Mouse (Mus musculus) hindbrain, embryonic 14.5 days (tissue): ENCODE results near the gene Map4k5. TPM values are rescaled to one million over a fixed set of nuclear protein-coding genes. Genes with fewer than 3 reads are reported as not detected.

Source experiments
- ATAC-seq: fragments of 200-750 bp; cut with Nextera tagmentation; 2 replicates; pipeline ENCODE4 v1.8.0; 2017; ENCODE audit warnings: moderate number of reproducible peaks, mild to moderate bottlenecking, moderate TSS enrichment, moderate library complexity; ENCODE audit not compliant: low FRiP score
- DNase-seq: peaks from one replicate; pipeline ENCODE4 v3.0.0-alpha.2; 2015; ENCODE audit warnings: low spot score
- H3K27ac ChIP-seq: fragments of 300-500 bp; sonication (generic); 2 replicates; pipeline ENCODE4 v1.5.1; 2014; ENCODE audit warnings: mild to moderate bottlenecking, moderate library complexity
- H3K27me3 ChIP-seq: fragments of 300-500 bp; sonication (generic); 2 replicates; pipeline ENCODE4 v1.6.1; 2014; ENCODE audit warnings: mild to moderate bottlenecking, low read length, mixed read lengths; ENCODE audit not compliant: control insufficient read depth, insufficient read depth
- H3K36me3 ChIP-seq: fragments of 300-500 bp; sonication (generic); replicated peaks from 2 replicates; pipeline ENCODE4 v1.6.1; 2014; ENCODE audit not compliant: control insufficient read depth, insufficient read depth
- H3K4me1 ChIP-seq: fragments of 300-500 bp; sonication (generic); replicated peaks from 2 replicates; pipeline ENCODE4 v1.6.1; 2014; ENCODE audit warnings: antibody characterized with exemption, low read length, mixed read lengths; ENCODE audit not compliant: control insufficient read depth, insufficient read depth
- H3K4me2 ChIP-seq: fragments of 300-500 bp; sonication (generic); replicated peaks from 2 replicates; pipeline ENCODE4 v1.6.1; 2014; ENCODE audit warnings: mild to moderate bottlenecking, moderate library complexity
- H3K4me3 ChIP-seq: fragments of 300-500 bp; sonication (generic); replicated peaks from 2 replicates; pipeline ENCODE4 v1.5.1; 2014; ENCODE audit warnings: mild to moderate bottlenecking, low read length
- H3K9ac ChIP-seq: fragments of 300-500 bp; sonication (generic); 2 replicates; pipeline ENCODE4 v1.6.1; 2014
- H3K9me3 ChIP-seq: fragments of 300-500 bp; sonication (generic); 2 replicates; pipeline ENCODE4 v1.6.1; 2016; ENCODE audit warnings: low read length; ENCODE audit not compliant: control insufficient read depth
- WGBS: fragments of 180-500 bp; shearing (Covaris S2); extraction: QIAGEN DNeasy Blood & Tissue Kit; methylation state at CpG from one replicate; pipeline ENCODE4 v1.1.7; 2014; 5-methylcytosine and 5-hydroxymethylcytosine counted together
- polyA plus RNA-seq: library from polyadenylated mRNA; unstranded; fragments of >200 nt; fragmentation: Nextera tagmentation; extraction: Ambion mirVana; gene quantifications from 2 replicates; pipeline ENCODE4 v1.2.1, GENCODE M21; 2014

Map4k5 gene
- polyA plus RNA-seq, 1 experiment from 2014 or later = 37.7 TPM

DNA sequence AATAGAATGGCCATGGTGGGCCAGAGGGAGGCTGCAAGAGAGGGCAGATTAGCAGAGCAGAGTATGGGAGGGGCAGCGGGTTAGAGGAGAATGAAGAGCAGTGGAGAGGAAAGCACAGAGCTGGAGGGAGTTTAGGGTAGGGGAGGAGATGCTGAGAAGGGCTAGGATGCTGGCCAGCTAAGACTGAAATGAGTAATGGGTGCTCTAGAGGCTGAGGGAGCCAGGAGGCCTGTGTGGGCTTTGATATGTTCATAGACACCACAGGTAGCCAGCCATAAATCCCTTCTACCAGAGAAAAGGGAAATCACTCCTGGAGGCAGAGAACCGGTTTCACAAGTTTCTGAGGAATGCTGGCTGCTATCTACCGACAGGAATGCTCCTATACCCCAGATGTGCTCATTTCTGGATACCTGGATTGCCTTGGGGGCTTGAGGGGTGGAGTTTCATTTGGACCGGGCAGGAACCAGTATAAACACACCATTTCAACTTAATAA is 13.8 kb downstream of the Map4k5 start:
- ATAC-seq (no peak), DNase-seq (no peak)
- Histone ChIP-seq H3K9me3 (no peaks in the 10 kb centered on the region), H3K4me1 (peaks cover 8% of the 10 kb centered on the region; the same call in 1 of the 2 replicates), H3K27me3 (no peaks in the 10 kb centered on the region), H3K4me2 (no peak overlapping the region), H3K9ac (no peak overlapping the region), H3K27ac (no peak overlapping the region), H3K4me3 (no peak overlapping the region), H3K36me3 (no peaks in the 10 kb centered on the region)
- WGBS = 10% methylated on average over 4 of the region's 4 CpGs

- Histone ChIP-seq H3K27ac (no peak overlapping the region), H3K36me3 (no peaks in the 10 kb centered on the region), H3K4me1 (peaks cover 8% of the 10 kb centered on the region; the same call in 1 of the 2 replicates), H3K9me3 (no peaks in the 10 kb centered on the region), H3K4me2 (no peak overlapping the region), H3K4me3 (no peak overlapping the region), H3K27me3 (no peaks in the 10 kb centered on the region), H3K9ac (no peak overlapping the region)
- DNase-seq = no peak
- ATAC-seq = no peak
- 88% methylated on average over 9 of the region's 9 CpGs for WGBS
Measured at GRCm38 (mm10) chr12:69877842-69878363, 15.1 kb downstream of the Map4k5 start.

GRCm38 (mm10) chr12:69871632-69872031 is 21.4 kb downstream of the Map4k5 start:
- Histone ChIP-seq H3K9ac (no peak overlapping the region), H3K27me3 (no peaks in the 10 kb centered on the region), H3K4me2 (no peak overlapping the region), H3K4me3 (no peak overlapping the region), H3K36me3 (peaks cover 17% of the 10 kb centered on the region), H3K4me1 (no peaks in the 10 kb centered on the region), H3K9me3 (no peaks in the 10 kb centered on the region), H3K27ac (no peak overlapping the region)
- DNase-seq (no peak), ATAC-seq (no peak)
- over 99% methylated on average over 5 of the region's 5 CpGs for WGBS

- ATAC-seq = no peak
- WGBS = 90% methylated on average over 5 of the region's 5 CpGs
Measured at GRCm38 (mm10) chr12:69867338-69867737, 25.7 kb downstream of the Map4k5 start.

DNA sequence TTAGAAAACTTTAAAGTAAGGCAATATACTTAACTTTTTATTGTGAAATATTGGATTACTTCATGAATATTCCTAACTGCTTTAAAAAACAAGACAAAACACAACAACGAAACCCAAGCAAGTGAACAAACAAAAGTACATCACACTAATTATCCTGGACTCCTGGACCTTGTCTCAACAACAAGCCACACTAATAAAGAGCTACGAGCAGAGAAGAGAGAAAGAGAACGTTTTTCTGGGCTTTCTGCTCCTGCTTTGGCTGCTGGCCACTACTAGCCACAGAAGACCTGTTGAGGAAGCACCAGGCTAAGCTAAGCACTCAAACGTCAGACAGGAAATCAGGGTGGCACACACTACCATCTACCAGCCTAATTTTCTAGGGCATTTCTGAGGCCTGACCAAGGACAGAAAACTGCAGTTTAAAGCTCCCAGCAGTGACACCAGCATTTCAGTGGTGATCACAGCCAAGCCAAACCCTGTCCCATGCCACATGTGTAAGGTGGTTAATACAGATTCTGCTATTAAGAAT is 28.8 kb downstream of the Map4k5 start:
- WGBS = 60% methylated on average over 4 of the region's 4 CpGs
- H3K36me3 ChIP-seq = peaks cover 4% of the 10 kb centered on the region; the same call in 1 of the 2 replicates
- no peak overlapping the region for H3K4me2 ChIP-seq
- ATAC-seq (no peak), DNase-seq (no peak)
- H3K4me1 ChIP-seq = no peaks in the 10 kb centered on the region
- H3K9ac ChIP-seq = no peak overlapping the region
- H3K4me3 ChIP-seq = no peak overlapping the region
- H3K27ac ChIP-seq = no peak overlapping the region
- no peaks in the 10 kb centered on the region for H3K9me3 ChIP-seq
- H3K27me3 ChIP-seq = no peaks in the 10 kb centered on the region

More at GRCm38 (mm10) chr12:69867338-69867737, 25.7 kb downstream of the Map4k5 start:
- no peak overlapping the region for H3K4me3 ChIP-seq
- no peaks in the 10 kb centered on the region for H3K27me3 ChIP-seq
- DNase-seq = no peak
- no peaks in the 10 kb centered on the region for H3K4me1 ChIP-seq
- H3K9me3 ChIP-seq = no peaks in the 10 kb centered on the region
- H3K9ac ChIP-seq = no peak overlapping the region
- H3K4me2 ChIP-seq = no peak overlapping the region
- H3K36me3 ChIP-seq = peaks cover 21% of the 10 kb centered on the region
- no peak overlapping the region for H3K27ac ChIP-seq

DNA sequence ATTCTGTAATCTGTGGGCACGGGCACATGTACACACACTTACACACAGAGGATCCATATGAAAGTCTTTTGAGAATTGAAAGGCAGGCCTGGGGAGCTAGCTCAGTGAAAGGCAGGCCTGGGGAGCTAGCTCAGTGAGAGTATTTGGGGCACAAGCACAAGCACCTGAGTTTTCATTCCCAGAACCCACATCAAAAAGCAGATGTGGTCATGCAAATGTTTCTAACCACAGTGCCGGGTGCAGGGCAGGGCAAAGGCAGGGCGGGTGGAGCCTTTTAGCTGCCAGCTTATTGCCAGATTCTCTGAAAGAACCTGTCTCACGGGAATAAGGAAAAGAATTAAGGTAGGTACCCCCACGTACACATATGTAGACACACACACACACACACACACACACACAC is 29.5 kb downstream of the Map4k5 start:
- H3K36me3 ChIP-seq = peaks cover 4% of the 10 kb centered on the region; the same call in 1 of the 2 replicates
- WGBS = 87% methylated on average over 5 of the region's 5 CpGs
- no peaks in the 10 kb centered on the region for H3K27me3 ChIP-seq
- no peak for DNase-seq
- no peak for ATAC-seq
- no peak overlapping the region for H3K4me3 ChIP-seq
- H3K9ac ChIP-seq = no peak overlapping the region
- H3K4me2 ChIP-seq = no peak overlapping the region
- no peak overlapping the region for H3K27ac ChIP-seq
- no peaks in the 10 kb centered on the region for H3K9me3 ChIP-seq
- H3K4me1 ChIP-seq = no peaks in the 10 kb centered on the region

DNA sequence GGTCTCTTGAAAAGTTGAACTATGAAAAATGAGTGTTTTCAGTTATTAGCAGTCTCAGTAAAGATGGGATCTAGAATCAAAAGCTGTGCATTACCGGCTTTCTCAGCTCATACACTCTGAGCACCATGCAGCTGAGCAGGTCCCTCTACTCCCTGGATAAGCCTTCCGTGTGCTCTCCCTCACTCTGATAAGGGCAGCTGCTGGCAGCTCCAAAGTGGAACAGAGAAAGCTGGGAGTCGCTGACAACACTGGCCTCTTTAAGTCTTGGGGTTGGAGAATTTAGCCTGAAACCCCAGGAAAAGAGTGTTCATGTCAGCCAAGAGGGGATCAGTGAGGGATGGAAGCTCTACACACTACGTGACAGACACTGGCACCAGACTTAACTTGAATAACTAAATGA is 34.2 kb downstream of the Map4k5 start:
- 92% methylated on average over 4 of the region's 4 CpGs for WGBS
- Histone ChIP-seq H3K9ac (no peak overlapping the region), H3K27ac (no peak overlapping the region), H3K36me3 (peaks cover 18% of the 10 kb centered on the region), H3K4me2 (no peak overlapping the region), H3K9me3 (no peaks in the 10 kb centered on the region), H3K4me1 (no peaks in the 10 kb centered on the region), H3K27me3 (no peaks in the 10 kb centered on the region), H3K4me3 (no peak overlapping the region)
- DNase-seq (no peak), ATAC-seq (no peak)

DNA sequence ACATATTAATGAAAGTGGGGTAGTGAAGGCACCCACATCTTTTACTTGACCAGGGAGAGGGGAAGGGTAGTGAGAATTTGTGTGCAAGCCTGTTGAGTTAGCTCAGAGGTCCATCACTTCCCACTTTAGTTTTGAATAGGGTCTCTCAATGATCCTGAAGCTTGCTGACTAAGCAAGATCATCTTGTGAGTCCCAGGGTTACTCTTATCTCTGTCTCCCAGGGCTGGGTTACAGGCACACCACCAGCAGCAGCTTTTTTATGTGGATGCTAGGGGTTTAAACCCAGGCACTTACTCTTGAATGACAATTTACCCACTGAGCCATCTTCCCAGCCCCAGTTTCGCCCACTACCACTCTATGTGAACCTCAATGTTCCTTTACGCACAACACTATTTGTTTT is 35.4 kb downstream of the Map4k5 start:
- Histone ChIP-seq H3K4me2 (no peak overlapping the region), H3K4me1 (no peaks in the 10 kb centered on the region), H3K9me3 (no peaks in the 10 kb centered on the region), H3K27ac (no peak overlapping the region), H3K36me3 (peaks cover 21% of the 10 kb centered on the region), H3K27me3 (no peaks in the 10 kb centered on the region), H3K4me3 (no peak overlapping the region), H3K9ac (no peak overlapping the region)
- 96% methylated on average over 2 of the region's 2 CpGs for WGBS
- DNase-seq (no peak), ATAC-seq (no peak)

DNA sequence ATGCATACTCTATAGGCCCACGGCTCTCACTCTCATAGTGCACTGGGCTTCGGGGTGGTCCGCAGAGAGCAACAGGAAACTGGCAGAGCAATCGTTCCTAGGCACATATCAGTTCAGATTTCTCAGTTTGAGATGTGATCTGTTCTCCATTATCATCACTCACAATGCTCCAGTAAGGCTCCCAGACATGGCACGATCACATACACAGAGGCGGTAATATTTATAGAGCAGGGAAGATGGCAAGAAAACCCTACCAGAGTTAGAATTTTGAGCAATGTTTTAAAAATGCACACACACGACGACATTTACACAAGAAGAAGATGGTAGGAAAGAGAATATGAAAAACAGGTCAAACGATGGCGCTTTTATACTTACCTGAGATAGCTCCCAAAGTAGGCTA is 36.6 kb downstream of the Map4k5 start:
- no peaks in the 10 kb centered on the region for H3K4me1 ChIP-seq
- ATAC-seq = no peak
- no peak overlapping the region for H3K27ac ChIP-seq
- WGBS = 95% methylated on average over 10 of the region's 10 CpGs
- peaks cover 31% of the 10 kb centered on the region for H3K36me3 ChIP-seq
- no peak overlapping the region for H3K4me2 ChIP-seq
- no peak for DNase-seq
- H3K9ac ChIP-seq = no peak overlapping the region
- H3K4me3 ChIP-seq = no peak overlapping the region
- H3K27me3 ChIP-seq = no peaks in the 10 kb centered on the region
- no peaks in the 10 kb centered on the region for H3K9me3 ChIP-seq
